Mouse (Mus musculus): ENCODE data around the gene Ankrd2. TPM values are rescaled to one million over a fixed set of nuclear protein-coding genes. Genes with fewer than 3 reads are reported as not detected.

The Ankrd2 gene
- polyA plus RNA-seq (2015; fragmentation: Nextera tagmentation; extraction: Ambion mirVana): 1.0 and 1.3 TPM in 2 replicates

DNA sequence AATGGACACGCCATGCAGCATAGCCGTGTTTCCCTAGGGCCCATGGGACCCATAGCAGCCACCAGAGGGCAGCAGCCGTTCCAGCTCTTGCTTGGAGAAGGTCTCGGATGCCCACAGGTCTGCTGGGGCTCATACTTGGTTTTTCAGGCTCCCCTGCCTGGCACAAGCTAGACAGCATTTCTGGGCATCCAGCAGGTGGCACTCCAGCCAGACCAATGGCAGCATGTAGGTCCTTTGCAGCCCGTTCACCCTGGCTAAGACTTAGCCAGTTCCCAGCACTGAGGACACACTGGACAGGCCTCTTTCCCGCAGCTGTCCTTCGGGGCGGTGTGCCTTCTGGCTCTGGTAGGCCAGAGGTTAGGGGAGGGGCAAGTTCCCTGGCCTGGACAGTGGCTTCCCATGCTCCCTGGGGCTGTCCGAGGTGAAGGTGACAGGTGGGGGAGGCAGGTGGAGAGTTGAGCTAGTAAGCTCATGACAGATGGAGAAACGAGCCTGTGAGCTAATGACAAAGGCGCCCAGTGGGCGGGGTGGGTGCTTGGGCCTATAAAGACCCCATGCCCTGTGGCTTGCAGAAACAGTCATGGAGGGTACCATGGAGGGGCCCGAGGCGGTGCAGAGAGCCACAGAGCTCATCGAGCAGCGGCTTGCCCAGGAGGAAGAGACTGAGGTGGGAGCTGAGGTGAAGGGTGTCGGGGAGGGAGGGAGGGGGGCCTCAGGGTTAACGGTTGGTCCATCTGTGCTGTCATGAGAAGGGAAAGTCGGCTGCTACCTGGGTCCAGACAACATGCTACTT lies at the start of gene Ankrd2:
Gene Ankrd2, plus strand, starts transcription at position 545 of the 793 bp plus-strand sequence.
- H3K36me3 ChIP-seq: no peaks in the 10 kb centered on the region
- H3K4me2 ChIP-seq: no peak within 1 kb of the TSS
- WGBS: 65% methylated on average over 19 of the region's 19 CpGs
- H3K27me3 ChIP-seq: 0 out of 2 replicates have a peak, but pooled peaks cover 1% of the 10 kb centered on the region
- H3K4me3 ChIP-seq: no peak within 1 kb of the TSS
- ATAC-seq (ENCODE audit: low FRiP score, low read depth): peak; percentile 77
- H3K9me3 ChIP-seq: no peaks in the 10 kb centered on the region
- H3K27ac ChIP-seq (replicated peaks): no peak within 1 kb of the TSS
- no peak within 1 kb of the TSS for H3K9ac ChIP-seq
- peaks cover 9% of the 10 kb centered on the region; the same call in 1 of the 2 replicates for H3K4me1 ChIP-seq (replicated peaks)

DNA sequence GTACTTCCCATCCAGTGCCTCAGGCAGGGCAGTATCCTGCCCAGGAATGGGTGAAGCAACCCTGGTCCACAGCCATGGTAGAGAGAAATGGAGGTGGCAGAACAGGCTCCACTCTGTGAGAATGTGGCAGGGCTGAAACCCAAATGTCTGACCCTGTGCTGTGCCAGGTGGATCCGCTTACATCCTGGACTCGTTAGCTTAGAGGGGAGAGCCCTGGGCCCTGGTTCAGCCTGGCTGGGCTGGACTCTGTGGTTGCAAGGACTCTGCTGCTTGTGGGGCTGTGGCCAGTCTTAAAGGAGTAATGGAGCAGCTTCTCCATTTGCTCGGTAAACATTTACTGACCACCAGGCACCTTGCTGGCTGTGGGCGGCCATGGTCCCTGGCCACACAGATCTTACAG lies 48.6 kb upstream of the Ankrd2 start:
- H3K27ac ChIP-seq (replicated peaks): no peak overlapping the region
- peaks cover 16% of the 10 kb centered on the region for H3K4me1 ChIP-seq (replicated peaks)
- peaks cover 7% of the 10 kb centered on the region; the same call in 1 of the 2 replicates for H3K27me3 ChIP-seq
- no peak overlapping the region for H3K4me3 ChIP-seq
- H3K36me3 ChIP-seq: no peaks in the 10 kb centered on the region
- 94% methylated on average over 4 of the region's 4 CpGs for WGBS
- H3K4me2 ChIP-seq: no peak overlapping the region
- H3K9ac ChIP-seq: no peak overlapping the region
- H3K9me3 ChIP-seq: no peaks in the 10 kb centered on the region
- ATAC-seq (ENCODE audit: low FRiP score, low read depth): no peak

GRCm38 (mm10) chr19:41989810-41990209 lies 46.0 kb upstream of the Ankrd2 start:
- no peak overlapping the region for H3K27ac ChIP-seq (replicated peaks)
- no peaks in the 10 kb centered on the region for H3K36me3 ChIP-seq
- H3K9me3 ChIP-seq: no peaks in the 10 kb centered on the region
- 90% methylated on average over 6 of the region's 6 CpGs for WGBS
- no peak overlapping the region for H3K4me2 ChIP-seq
- H3K27me3 ChIP-seq: no peaks in the 10 kb centered on the region
- peaks cover 11% of the 10 kb centered on the region for H3K4me1 ChIP-seq (replicated peaks)
- H3K9ac ChIP-seq: no peak overlapping the region
- no peak overlapping the region for H3K4me3 ChIP-seq
- no peak for ATAC-seq (ENCODE audit: low FRiP score, low read depth)

DNA sequence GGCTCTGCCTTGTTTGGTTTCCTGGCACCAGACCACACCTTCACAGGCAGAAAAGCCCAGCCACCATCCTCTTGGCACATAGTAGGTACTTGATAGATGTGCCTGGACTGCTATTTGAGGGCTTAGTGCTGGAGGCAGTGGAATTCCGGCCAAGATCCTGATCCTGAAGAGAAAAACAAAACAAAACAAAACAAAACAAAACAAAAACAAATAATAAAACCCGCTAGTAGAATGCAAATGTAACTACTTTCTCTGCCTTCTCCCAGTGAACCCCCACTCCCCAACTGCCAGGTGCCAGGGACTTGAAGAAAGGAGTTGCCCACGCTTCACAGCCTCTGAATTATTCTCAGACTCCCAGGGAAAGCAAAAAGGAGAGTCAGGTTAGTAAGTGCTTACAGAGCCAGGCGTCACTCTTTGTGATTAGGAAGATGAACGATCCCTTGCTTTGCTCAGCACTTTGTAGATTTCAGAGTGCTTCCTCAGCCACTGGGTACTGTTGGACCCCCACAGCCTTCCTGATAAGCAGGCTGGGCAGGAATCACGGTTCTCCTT lies 43.8 kb upstream of the Ankrd2 start:
- peaks cover 11% of the 10 kb centered on the region for H3K4me1 ChIP-seq (replicated peaks)
- 24% methylated on average over 6 of the region's 6 CpGs for WGBS
- no peak overlapping the region for H3K4me3 ChIP-seq
- H3K27me3 ChIP-seq: no peaks in the 10 kb centered on the region
- ATAC-seq (ENCODE audit: low FRiP score, low read depth): no peak
- H3K4me2 ChIP-seq: no peak overlapping the region
- H3K36me3 ChIP-seq: no peaks in the 10 kb centered on the region
- peak overlapping the region; percentile 48 for H3K27ac ChIP-seq (replicated peaks)
- no peak overlapping the region for H3K9ac ChIP-seq
- no peaks in the 10 kb centered on the region for H3K9me3 ChIP-seq

GRCm38 (mm10) chr19:41992971-41993370 lies 42.8 kb upstream of the Ankrd2 start:
- no peak overlapping the region for H3K9ac ChIP-seq
- H3K36me3 ChIP-seq: no peaks in the 10 kb centered on the region
- no peak for ATAC-seq (ENCODE audit: low FRiP score, low read depth)
- peaks cover 11% of the 10 kb centered on the region for H3K4me1 ChIP-seq (replicated peaks)
- no peak overlapping the region for H3K4me3 ChIP-seq
- H3K27ac ChIP-seq (replicated peaks): no peak overlapping the region
- H3K27me3 ChIP-seq: no peaks in the 10 kb centered on the region
- 82% methylated on average over 2 of the region's 2 CpGs for WGBS
- H3K4me2 ChIP-seq: no peak overlapping the region
- no peaks in the 10 kb centered on the region for H3K9me3 ChIP-seq

DNA sequence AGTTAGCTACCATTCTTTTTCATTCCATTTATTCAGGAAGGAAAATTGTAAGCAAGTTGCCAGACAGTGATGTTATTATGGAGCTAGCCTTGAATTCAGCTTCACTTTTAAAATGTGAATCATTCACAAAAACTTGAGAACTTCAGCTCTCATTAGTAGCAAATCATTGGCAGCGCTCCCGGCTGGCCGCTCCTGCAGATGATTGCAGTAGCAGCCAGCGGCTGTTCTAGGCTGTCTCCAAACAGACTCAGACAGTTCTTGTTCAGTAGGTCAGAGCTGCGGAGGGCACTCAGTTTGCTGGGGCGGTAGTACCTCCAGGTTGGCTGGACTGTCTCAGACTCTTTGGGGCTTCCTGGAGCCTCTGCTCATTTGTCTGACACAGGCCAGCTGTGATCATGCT lies 42.3 kb upstream of the Ankrd2 start:
- Histone ChIP-seq H3K27ac (replicated peaks) (no peak overlapping the region), H3K4me3 (no peak overlapping the region), H3K27me3 (no peaks in the 10 kb centered on the region), H3K36me3 (no peaks in the 10 kb centered on the region), H3K4me2 (no peak overlapping the region), H3K9me3 (no peaks in the 10 kb centered on the region), H3K4me1 (replicated peaks) (peaks cover 11% of the 10 kb centered on the region), H3K9ac (no peak overlapping the region)
- 75% methylated on average over 6 of the region's 6 CpGs for WGBS
- no peak for ATAC-seq (ENCODE audit: low FRiP score, low read depth)

DNA sequence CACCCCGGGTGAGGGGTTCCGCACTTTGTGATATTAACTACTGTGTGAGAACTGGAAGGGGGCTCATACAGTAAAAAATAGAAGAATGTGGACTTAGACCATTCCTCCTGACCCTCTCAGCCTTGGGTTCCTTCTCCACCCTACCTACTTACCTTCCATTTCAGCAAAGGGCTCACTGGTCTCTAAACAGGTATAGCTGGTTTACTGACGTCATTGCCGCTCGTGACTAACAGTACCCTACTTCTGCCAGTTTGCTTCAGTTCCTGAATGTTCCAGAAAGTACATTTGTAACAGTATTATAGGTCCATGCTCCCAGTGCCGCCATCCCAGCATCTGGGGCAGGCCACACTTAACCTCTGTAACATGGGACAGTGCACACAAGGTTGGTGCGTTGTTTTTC lies 41.8 kb upstream of the Ankrd2 start:
- H3K4me3 ChIP-seq: no peak overlapping the region
- no peak overlapping the region for H3K27ac ChIP-seq (replicated peaks)
- no peak overlapping the region for H3K4me2 ChIP-seq
- H3K4me1 ChIP-seq (replicated peaks): peaks cover 11% of the 10 kb centered on the region
- no peaks in the 10 kb centered on the region for H3K36me3 ChIP-seq
- WGBS: 91% methylated on average over 7 of the region's 7 CpGs
- no peak overlapping the region for H3K9ac ChIP-seq
- H3K9me3 ChIP-seq: no peaks in the 10 kb centered on the region
- no peaks in the 10 kb centered on the region for H3K27me3 ChIP-seq
- ATAC-seq (ENCODE audit: low FRiP score, low read depth): no peak

GRCm38 (mm10) chr19:41995483-41995882 lies 40.3 kb upstream of the Ankrd2 start:
- no peak for ATAC-seq (ENCODE audit: low FRiP score, low read depth)
- H3K4me1 ChIP-seq (replicated peaks): peaks cover 11% of the 10 kb centered on the region
- WGBS: 40% methylated on average over 1 of the region's 1 CpGs
- H3K4me3 ChIP-seq: no peak overlapping the region
- no peak overlapping the region for H3K9ac ChIP-seq
- no peak overlapping the region for H3K4me2 ChIP-seq
- H3K27ac ChIP-seq (replicated peaks): no peak overlapping the region
- no peaks in the 10 kb centered on the region for H3K27me3 ChIP-seq
- H3K36me3 ChIP-seq: no peaks in the 10 kb centered on the region
- H3K9me3 ChIP-seq: no peaks in the 10 kb centered on the region

- no peak overlapping the region for H3K9ac ChIP-seq
- 92% methylated on average over 10 of the region's 10 CpGs for whole genome bisulfite sequencing
Observed at GRCm38 (mm10) chr19:41997090-41997489, 38.7 kb upstream of the Ankrd2 start.

DNA sequence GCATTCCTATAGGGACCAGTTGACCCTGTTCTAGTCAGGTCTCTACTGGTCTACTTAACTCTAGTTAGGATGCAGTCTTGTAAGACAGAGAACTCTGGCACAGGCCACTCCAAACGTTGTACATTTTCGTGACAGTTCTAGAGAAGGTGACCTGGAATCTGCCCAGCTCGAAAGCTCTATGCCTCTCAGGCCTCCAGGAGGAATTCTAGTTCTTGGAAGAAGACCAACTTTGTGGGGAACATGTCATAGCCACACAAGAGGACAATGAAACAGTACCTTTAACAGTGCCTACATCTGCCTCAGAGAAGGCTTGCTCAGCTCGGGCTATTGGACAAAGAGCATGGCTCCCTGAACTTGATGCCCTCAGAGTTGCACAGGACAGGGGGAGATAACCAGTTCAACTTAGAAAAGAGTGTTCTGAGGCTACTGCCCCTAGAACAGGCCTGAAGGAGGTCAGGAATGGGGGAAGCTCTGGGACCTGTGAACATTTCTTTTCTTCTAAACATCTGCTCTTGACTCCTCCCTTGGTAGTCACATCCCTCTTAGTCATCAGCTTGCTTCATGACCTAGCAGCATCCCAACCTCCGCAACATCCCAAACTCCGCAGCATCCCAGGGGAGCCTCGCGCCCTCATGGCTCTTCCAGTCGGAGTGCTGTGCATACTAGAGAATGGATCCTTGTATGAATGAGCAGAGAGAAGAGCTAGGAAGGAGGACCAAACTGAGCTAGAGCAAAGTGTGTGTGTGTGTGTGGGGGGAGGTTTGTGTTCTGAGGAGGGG lies 36.8 kb upstream of the Ankrd2 start:
- no peak overlapping the region for H3K4me2 ChIP-seq
- no peak overlapping the region for H3K27ac ChIP-seq (replicated peaks)
- H3K9me3 ChIP-seq: no peaks in the 10 kb centered on the region
- WGBS: 87% methylated on average over 9 of the region's 9 CpGs
- ATAC-seq (ENCODE audit: low FRiP score, low read depth): no peak
- no peaks in the 10 kb centered on the region for H3K4me1 ChIP-seq (replicated peaks)
- H3K4me3 ChIP-seq: no peak overlapping the region
- no peaks in the 10 kb centered on the region for H3K27me3 ChIP-seq
- H3K36me3 ChIP-seq: no peaks in the 10 kb centered on the region
- H3K9ac ChIP-seq: no peak overlapping the region

More at GRCm38 (mm10) chr19:41997090-41997489, 38.7 kb upstream of the Ankrd2 start:
- Histone ChIP-seq H3K27me3 (no peaks in the 10 kb centered on the region), H3K4me2 (no peak overlapping the region), H3K4me1 (replicated peaks) (peaks cover 4% of the 10 kb centered on the region), H3K27ac (replicated peaks) (no peak overlapping the region), H3K36me3 (no peaks in the 10 kb centered on the region), H3K4me3 (no peak overlapping the region), H3K9me3 (no peaks in the 10 kb centered on the region)
- ATAC-seq (ENCODE audit: low FRiP score, low read depth): no peak

DNA sequence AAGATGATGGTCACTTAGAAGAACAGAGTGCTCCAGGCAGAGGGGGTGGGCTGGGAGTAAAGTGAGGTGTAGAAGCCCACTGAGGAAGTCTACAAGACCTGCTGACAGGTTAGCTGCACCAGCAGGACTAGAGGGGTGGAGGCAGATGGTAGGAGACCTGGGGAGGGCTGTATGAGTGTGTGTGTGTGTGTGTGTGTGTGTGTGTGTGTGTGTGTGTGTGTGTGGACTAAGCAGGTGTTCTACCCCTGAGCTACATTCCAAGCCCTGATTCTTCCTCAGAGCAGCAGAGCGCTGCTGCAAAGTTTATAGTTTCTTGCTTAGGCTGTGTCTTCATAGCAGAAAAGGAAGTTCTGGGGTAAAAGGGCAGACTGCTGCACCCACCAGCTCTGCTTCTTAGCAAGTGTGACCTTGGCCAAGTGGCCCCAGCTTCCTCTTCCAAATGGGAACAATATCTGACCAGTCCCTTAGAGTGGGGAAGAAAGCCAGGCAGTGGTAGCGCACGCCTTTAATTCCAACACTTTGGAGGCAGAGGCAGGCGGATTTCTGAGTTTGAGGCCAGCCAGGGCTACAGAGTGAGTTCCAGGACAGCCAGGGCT lies 36.0 kb upstream of the Ankrd2 start:
- Histone ChIP-seq H3K4me2 (no peak overlapping the region), H3K27me3 (no peaks in the 10 kb centered on the region), H3K4me3 (no peak overlapping the region), H3K36me3 (no peaks in the 10 kb centered on the region), H3K4me1 (replicated peaks) (no peaks in the 10 kb centered on the region), H3K27ac (replicated peaks) (no peak overlapping the region), H3K9me3 (no peaks in the 10 kb centered on the region), H3K9ac (no peak overlapping the region)
- no peak for ATAC-seq (ENCODE audit: low FRiP score, low read depth)
- 89% methylated on average over 4 of the region's 4 CpGs for WGBS
